In the genomic region with DNA sequence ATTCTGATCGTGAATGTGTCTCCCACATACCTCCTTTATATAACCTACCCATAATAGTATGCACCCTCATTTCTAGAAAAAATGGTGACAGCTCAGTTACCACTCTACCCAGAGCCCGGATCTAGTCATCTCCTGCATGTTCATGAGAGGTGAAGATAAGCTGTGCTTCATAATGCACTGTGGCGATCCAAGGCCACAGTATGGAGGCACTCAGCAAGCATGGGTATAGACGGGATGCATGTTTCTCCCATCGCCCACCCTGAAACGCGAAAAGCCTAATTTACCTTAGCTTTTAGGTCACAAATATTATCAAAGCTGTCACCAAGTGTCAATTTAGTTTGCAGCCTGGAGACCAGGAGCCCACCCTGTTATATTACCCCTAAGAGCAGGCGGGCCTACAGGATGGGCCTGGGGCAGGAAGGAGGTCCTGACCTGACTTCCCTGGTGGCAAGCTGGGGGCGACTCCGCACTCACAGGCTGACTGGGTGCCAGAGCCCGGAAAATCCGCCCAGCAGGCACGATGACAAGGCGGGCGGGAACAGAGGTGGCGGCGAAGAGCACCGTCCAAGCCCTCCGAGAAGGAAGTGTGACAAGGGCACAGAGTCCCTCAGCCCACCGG, we compare ENCODE assay signal across 8 mouse cellular contexts. TPM values are rescaled to one million over a fixed set of nuclear protein-coding genes. Genes with fewer than 3 reads are reported as not detected.
DNase-seq lines count a peak whose midpoint lies in the region; ATAC-seq and TF ChIP-seq lines count a peak whose summit lies in the region.

No protein-coding gene starts in this region.

- H3K4me3 ChIP-seq in forebrain, embryonic 15.5 days, result peak overlapping the region; percentile 59
- peak overlapping the region; percentile 81 for H3K4me3 ChIP-seq in midbrain, postnatal 0 days (ENCODE audit: low read depth, low read length)

- no peaks in the 10 kb centered on the region for H3K36me3 ChIP-seq in forebrain, embryonic 15.5 days
- H3K36me3 ChIP-seq in midbrain, postnatal 0 days (ENCODE audit: insufficient read depth, low read length), result no peaks in the 10 kb centered on the region

- peak overlapping the region; percentile 86 for H3K27ac ChIP-seq in forebrain, embryonic 15.5 days (replicated peaks)
- H3K27ac ChIP-seq in midbrain, postnatal 0 days (ENCODE audit: low read depth, low read length), result peak overlapping the region; percentile 85

- peaks cover 19% of the 10 kb centered on the region for H3K4me1 ChIP-seq in forebrain, embryonic 15.5 days
- H3K4me1 ChIP-seq in midbrain, postnatal 0 days (ENCODE audit: insufficient read depth, low read length), result peaks cover 7% of the 10 kb centered on the region; the same call in 1 of the 2 replicates

- 2% methylated on average over 20 of the region's 20 CpGs for WGBS in forebrain, embryonic 15.5 days
- under 1% methylated on average over 20 of the region's 20 CpGs for WGBS in midbrain, postnatal 0 days

- peak; percentile 3 to 65 for DNase-seq in adrenal gland, postnatal 36 days
- DNase-seq in adrenal gland, adult 2 months, result no peak
- DNase-seq in retina, adult 2 months (ENCODE audit: low read depth, low spot score), result peak; percentile 4
- no peak for DNase-seq in retina, postnatal 1 day
- peak; percentile 50 to 81 for DNase-seq in left cerebral cortex, postnatal 25 days (ENCODE audit: low spot score in 2 of 2)
- DNase-seq in midbrain, postnatal 0 days (ENCODE audit: low spot score), result peak; percentile 47
- DNase-seq in natural killer cell, adult 2 months (ENCODE audit: low spot score in 2 of 2), result no peak

- peak overlapping the region; percentile 81 for H3K9ac ChIP-seq in forebrain, embryonic 15.5 days (replicated peaks)
- H3K9ac ChIP-seq in midbrain, postnatal 0 days (replicated peaks; ENCODE audit: low read length, poor library complexity, severe bottlenecking), result peak overlapping the region; percentile 93

- intact Hi-C loops in left cerebral cortex, postnatal 25 days (cut with DNase I), result loop anchor here (2.0 to 5.0 kb wide), 3 partner anchors 139 to 801 kb away; no protein-coding TSS in a partner anchor

- ATAC-seq in forebrain, embryonic 15.5 days (replicated peaks), result peak; percentile 81
- peak; percentile 79 for ATAC-seq in midbrain, postnatal 0 days (ENCODE audit: low FRiP score)

- H3K27me3 ChIP-seq in forebrain, embryonic 15.5 days, result no peaks in the 10 kb centered on the region
- no peaks in the 10 kb centered on the region for H3K27me3 ChIP-seq in midbrain, postnatal 0 days (ENCODE audit: insufficient read depth, low read length)

- H3K4me2 ChIP-seq in forebrain, embryonic 15.5 days (replicated peaks), result peak overlapping the region; percentile 81
- peak overlapping the region; percentile 92 for H3K4me2 ChIP-seq in midbrain, postnatal 0 days (ENCODE audit: low read depth, low read length, poor library complexity, severe bottlenecking)

- no peaks in the 10 kb centered on the region for H3K9me3 ChIP-seq in forebrain, embryonic 15.5 days
- H3K9me3 ChIP-seq in midbrain, postnatal 0 days (ENCODE audit: low read length), result no peaks in the 10 kb centered on the region

- no peak for TF ChIP-seq CTCF in midbrain, postnatal 0 days (IDR thresholded peaks at IDR 0.05)

RNA-seq across cellular contexts. Expression of a gene that starts 0.5 kb away (rescaled TPM):
- 1 to 10 TPM; 9.6 to 9.8 TPM for total RNA-seq in adrenal gland, postnatal 36 days (2021)
- total RNA-seq in adrenal gland, adult 2 months (2021), result 10 to 100 TPM in 1 of 2 experiments, 1 to 10 TPM in 1; 7.5 to 10.4 TPM
- 3.4 and 5.8 TPM in 2 replicates for polyA plus RNA-seq in adrenal gland, adult 2 months (2012; rRNA removed)
- 21.9 and 22.0 TPM in 2 replicates for polyA plus RNA-seq in forebrain, embryonic 15.5 days (2015; fragmentation: Nextera tagmentation; extraction: Ambion mirVana)
- total RNA-seq in left cerebral cortex, postnatal 25 days (2021), result 10 to 100 TPM; 39.1 to 47.1 TPM
- 19.2 and 20.0 TPM in 2 replicates for total RNA-seq in midbrain, postnatal 0 days (2014; rRNA removed)
- 13.4 and 16.1 TPM in 2 replicates for polyA plus RNA-seq in midbrain, postnatal 0 days (2015; fragmentation: Nextera tagmentation; extraction: Ambion mirVana)

Comparison
In these comparisons a context has a peak if more than half of its experiments do, and no peak if none do; other contexts are left out.
1. DNase-seq: peak in adrenal gland, postnatal 36 days (2 of 2), retina, adult 2 months (single experiment), left cerebral cortex, postnatal 25 days (2 of 2) and midbrain, postnatal 0 days (single experiment); none in adrenal gland, adult 2 months (single experiment), retina, postnatal 1 day (single experiment) and natural killer cell, adult 2 months (0 of 2).